Mouse (Mus musculus) ovary, postnatal 36 days (tissue): ENCODE measurements at regions not wholly inside any gene's neighbourhood (a gene's known extent, or its start where the extent isn't known, plus 50 kb on each side); places are given as distances from the start of the nearest gene placed in this dataset.

ENCODE experiments used
- DNase-seq: peaks from one replicate; pipeline ENCODE4 v3.0.0; 2022; ENCODE audit warnings: low spot score, mixed read lengths

DNA sequence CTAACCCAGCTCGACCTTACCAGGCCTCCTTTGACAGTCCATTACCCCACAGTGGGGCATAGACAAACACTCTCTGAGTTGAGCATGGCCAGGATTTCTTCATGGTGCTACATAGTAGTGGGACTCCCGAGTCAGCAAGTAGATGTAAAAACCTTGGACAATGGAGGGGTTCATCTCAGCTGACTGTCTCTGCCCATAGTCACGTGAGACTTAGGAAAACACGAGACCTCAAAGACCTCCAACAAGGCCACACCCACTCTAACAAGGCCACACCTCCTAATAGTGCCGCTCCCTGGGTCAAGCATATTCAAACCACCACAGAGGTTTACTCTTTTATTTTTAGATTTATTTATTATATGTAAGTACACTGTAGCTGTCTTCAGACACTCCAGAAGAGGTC lies 52.5 kb upstream of the Cldn24 start:
- DNase-seq = no peak

DNA sequence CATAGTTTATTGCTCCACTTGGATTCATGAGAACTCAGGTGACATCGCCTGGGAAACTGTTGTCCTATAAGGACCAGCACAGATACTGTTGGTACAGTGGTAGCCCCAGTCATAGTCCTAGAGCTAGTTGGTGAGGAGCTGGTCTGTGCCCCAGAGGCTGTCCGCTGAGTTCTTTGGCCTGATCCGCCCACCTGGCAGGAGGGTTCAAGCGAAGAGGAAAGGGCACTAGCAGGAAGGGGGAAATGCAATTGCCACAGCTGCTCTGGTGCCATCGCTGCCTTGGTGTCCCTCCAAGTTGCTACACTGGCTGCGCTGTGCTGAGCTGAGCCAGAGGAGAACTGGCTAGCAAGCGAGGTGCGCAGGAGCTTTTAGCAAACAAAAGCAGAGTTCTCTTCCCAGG lies 53.2 kb upstream of the Cldn24 start:
- DNase-seq = peak; percentile 23

DNA sequence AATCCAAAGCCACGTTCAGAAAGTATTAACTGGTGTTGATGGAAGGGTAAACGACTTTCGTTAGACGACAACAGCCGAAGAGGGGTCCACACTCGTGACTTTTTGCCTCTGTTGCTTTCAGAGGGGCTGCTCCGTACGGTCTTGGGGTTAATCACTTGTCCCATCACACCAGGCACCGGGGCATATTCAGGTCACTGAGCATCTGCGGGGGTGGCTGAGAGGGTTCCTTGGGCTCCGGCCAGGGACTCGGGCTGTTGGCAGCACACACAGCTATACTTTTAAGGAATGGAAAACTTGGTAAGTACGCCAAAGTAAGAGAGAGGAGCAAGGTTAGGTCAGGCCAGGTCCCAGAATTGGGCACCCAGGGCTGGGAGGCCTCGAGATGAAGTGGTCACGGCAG lies 50.7 kb upstream of the Cdkn2aip start:
- peak; percentile 55 for DNase-seq

DNA sequence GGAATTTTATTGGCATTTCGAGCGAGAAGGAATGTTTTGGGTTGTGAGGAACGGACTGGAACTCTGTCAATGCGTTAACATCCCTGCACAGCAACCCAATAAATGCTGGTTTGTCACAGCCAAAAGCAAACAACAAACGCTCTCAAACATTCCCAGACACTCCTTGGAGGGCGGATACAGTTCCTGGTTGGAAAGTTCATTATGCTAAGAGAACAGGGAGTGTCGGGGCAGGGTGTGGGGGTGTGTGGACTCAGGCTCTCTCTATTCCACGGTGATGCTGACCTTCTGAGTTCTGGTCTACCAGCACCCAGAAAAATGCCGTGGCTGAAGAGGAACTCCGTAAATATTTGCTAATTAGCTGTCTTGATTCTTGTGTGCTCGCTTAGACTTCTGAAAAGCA lies 50.3 kb upstream of the Cdkn2aip start:
- DNase-seq = no peak
